Mouse (Mus musculus): ENCODE data around the gene Prr7. TPM values are rescaled to one million over a fixed set of nuclear protein-coding genes. Genes with fewer than 3 reads are reported as not detected.
A peak's percentile ranks its signal among the peaks of the same experiment; 100 is the strongest.

Prr7 gene
- polyA plus RNA-seq, 1 experiment from 2014 or later = 0.70 TPM

DNA sequence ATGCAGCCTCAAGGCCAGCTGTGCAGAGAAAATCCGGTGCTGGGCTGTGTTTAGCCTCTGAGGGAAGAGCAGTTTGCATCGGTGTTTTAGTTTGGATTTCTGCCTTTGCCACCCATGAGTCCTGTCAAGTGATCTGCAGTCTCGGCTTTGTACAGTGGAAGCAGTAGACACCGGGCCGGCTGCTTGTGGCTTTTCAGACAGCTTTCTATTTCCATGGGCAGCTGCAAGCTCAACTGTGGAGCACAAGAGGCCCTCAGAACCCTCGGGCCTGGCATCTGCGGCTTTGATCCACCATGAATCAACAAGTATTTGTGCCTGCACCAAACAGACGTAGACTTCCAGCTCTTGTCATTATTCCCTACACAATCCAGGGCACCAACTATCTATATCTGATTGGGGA, 38.3 kb downstream of the Prr7 start:
- H3K4me1 ChIP-seq = no peaks in the 10 kb centered on the region
- H3K4me2 ChIP-seq = no peak overlapping the region
- no peak for ATAC-seq (replicated peaks; ENCODE audit: low FRiP score)
- H3K9me3 ChIP-seq (replicated peaks) = no peaks in the 10 kb centered on the region
- H3K4me3 ChIP-seq (replicated peaks) = no peak overlapping the region
- no peaks in the 10 kb centered on the region for H3K27me3 ChIP-seq
- no peak overlapping the region for H3K27ac ChIP-seq
- H3K36me3 ChIP-seq = peaks cover 98% of the 10 kb centered on the region
- no peak overlapping the region for H3K9ac ChIP-seq
- WGBS = 93% methylated on average over 8 of the region's 8 CpGs

- no peaks in the 10 kb centered on the region for H3K27me3 ChIP-seq
- peaks cover 100% of the 10 kb centered on the region for H3K36me3 ChIP-seq
- H3K4me1 ChIP-seq = no peaks in the 10 kb centered on the region
- H3K9ac ChIP-seq = no peak overlapping the region
- H3K27ac ChIP-seq = no peak overlapping the region
- 83% methylated on average over 5 of the region's 5 CpGs for WGBS
- H3K9me3 ChIP-seq (replicated peaks) = no peaks in the 10 kb centered on the region
- no peak overlapping the region for H3K4me2 ChIP-seq
- no peak overlapping the region for H3K4me3 ChIP-seq (replicated peaks)
- no peak for ATAC-seq (replicated peaks; ENCODE audit: low FRiP score)
These were observed 40.3 kb downstream of the Prr7 start for GRCm38 (mm10) chr13:55504390-55504789.

DNA sequence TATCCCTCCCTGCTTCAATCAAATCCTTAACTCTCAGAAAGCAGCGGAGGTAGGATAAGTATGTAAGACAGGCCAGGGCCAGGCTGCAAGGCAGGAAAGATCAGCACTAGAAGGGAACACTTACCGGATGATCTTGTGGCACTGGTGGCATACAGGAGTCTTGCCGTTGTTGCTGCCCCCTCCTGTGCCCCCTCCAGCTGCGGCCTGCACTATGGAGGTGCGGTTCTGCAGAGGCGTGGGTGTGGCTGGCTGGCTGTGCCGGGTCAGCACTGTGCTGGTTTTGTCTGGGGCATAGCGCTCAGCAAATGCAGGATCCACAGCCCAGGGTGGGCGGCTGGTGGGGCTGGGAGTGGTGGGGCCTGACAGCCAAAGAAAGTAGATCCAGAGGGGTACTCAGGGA, 41.7 kb downstream of the Prr7 start:
- Histone ChIP-seq H3K4me1 (peaks cover 13% of the 10 kb centered on the region), H3K36me3 (peaks cover 97% of the 10 kb centered on the region), H3K9me3 (replicated peaks) (no peaks in the 10 kb centered on the region), H3K9ac (no peak overlapping the region), H3K4me2 (no peak overlapping the region), H3K27ac (no peak overlapping the region), H3K27me3 (no peaks in the 10 kb centered on the region), H3K4me3 (replicated peaks) (no peak overlapping the region)
- ATAC-seq (replicated peaks; ENCODE audit: low FRiP score) = no peak
- 91% methylated on average over 9 of the region's 9 CpGs for WGBS

DNA sequence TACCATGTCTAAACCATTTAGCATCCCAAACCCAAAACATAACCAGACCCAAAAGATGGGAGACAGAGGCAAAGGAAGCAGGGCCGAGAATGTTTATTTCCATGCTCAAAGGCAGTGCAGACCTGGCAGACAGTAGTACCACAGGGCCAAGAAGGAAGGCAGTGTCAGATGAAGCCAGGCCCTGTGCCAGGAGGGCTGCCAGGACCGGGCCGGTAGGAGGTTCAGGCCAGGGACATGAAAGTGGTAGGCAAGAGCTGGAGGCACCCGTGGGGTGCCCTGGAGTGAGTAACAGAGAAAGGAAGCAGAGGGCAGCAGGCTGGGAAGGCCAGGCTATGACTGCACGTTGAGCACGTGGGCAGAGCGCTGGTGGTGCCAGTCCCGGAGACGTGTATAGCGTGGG, 42.6 kb downstream of the Prr7 start:
- H3K27ac ChIP-seq = no peak overlapping the region
- no peak overlapping the region for H3K4me2 ChIP-seq
- H3K36me3 ChIP-seq = peaks cover 88% of the 10 kb centered on the region
- H3K27me3 ChIP-seq = no peaks in the 10 kb centered on the region
- no peak overlapping the region for H3K4me3 ChIP-seq (replicated peaks)
- no peaks in the 10 kb centered on the region for H3K9me3 ChIP-seq (replicated peaks)
- WGBS = 94% methylated on average over 10 of the region's 10 CpGs
- H3K4me1 ChIP-seq = peaks cover 21% of the 10 kb centered on the region
- H3K9ac ChIP-seq = no peak overlapping the region
- ATAC-seq (replicated peaks; ENCODE audit: low FRiP score) = no peak

DNA sequence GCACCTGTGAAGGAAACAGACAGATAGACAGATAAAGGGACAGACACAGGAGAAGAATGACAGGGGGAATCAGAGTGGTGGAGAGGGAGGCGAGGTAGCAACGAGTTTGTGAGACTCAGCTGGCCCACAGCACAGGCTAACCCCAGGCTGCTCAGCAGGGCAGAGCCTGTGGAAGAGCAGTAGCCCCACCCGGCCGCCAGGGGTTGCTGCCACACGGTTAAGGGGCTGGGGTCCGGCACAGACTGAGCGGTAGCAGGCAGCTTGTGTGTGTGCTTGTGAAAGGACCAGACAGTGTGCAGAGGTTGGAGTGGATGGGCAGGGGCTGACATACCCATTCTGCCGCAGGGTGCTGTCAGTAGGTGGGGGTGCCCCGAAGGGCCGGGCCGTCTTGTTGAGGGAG, 43.8 kb downstream of the Prr7 start:
- H3K4me2 ChIP-seq = no peak overlapping the region
- H3K27ac ChIP-seq = no peak overlapping the region
- H3K9ac ChIP-seq = no peak overlapping the region
- H3K4me3 ChIP-seq (replicated peaks) = no peak overlapping the region
- H3K36me3 ChIP-seq = peaks cover 76% of the 10 kb centered on the region
- 71% methylated on average over 11 of the region's 11 CpGs for WGBS
- no peaks in the 10 kb centered on the region for H3K27me3 ChIP-seq
- no peak for ATAC-seq (replicated peaks; ENCODE audit: low FRiP score)
- H3K9me3 ChIP-seq (replicated peaks) = no peaks in the 10 kb centered on the region
- peaks cover 31% of the 10 kb centered on the region for H3K4me1 ChIP-seq

DNA sequence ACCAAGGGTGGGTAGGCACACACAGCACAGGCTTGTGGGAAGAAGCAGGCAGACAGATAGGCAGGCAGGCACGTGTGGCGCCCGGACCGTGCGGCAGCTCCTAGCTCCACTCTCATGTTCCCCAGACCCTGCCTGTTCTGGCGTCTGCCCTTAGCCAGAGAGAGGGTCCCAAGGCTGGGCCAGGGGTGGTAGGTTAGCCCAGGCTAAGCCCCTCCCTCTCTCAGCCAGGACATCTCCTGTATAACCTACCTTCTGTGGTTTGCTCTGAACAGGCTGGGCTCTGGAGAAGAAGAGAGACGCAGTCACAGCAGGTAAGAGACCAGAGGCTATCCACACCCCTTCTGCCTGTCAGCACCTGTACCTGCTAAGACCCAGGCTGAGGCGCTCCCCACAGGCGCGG, 44.5 kb downstream of the Prr7 start:
- Histone ChIP-seq H3K4me3 (replicated peaks) (no peak overlapping the region), H3K27me3 (no peaks in the 10 kb centered on the region), H3K9ac (no peak overlapping the region), H3K27ac (no peak overlapping the region), H3K4me1 (peaks cover 33% of the 10 kb centered on the region), H3K9me3 (replicated peaks) (no peaks in the 10 kb centered on the region), H3K36me3 (peaks cover 70% of the 10 kb centered on the region), H3K4me2 (no peak overlapping the region)
- ATAC-seq (replicated peaks; ENCODE audit: low FRiP score) = no peak
- WGBS = 95% methylated on average over 10 of the region's 10 CpGs

DNA sequence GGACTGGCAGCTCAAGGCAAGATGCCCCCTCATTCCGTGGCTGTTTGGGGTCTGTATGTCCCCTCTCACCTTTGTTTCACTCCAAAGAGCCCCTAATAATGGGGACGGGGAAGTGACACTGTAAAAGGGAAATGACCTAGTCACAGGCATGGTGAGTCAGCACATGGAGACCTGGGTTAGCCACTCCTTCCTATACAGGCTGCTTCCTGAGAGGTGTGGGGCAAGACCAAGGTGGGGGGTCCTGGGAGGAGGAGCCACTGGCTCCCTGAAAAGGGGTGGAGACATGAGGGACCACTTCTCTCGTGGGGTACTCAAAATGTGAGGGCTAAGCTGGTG, 46.2 kb downstream of the Prr7 start:
- Histone ChIP-seq H3K9ac (no peak overlapping the region), H3K36me3 (peaks cover 52% of the 10 kb centered on the region), H3K27ac (peak overlapping the region; percentile 94), H3K4me1 (peaks cover 37% of the 10 kb centered on the region), H3K4me2 (peak overlapping the region; percentile 89), H3K9me3 (replicated peaks) (no peaks in the 10 kb centered on the region), H3K27me3 (peaks cover 6% of the 10 kb centered on the region; the same call in 1 of the 2 replicates), H3K4me3 (replicated peaks) (peak overlapping the region; percentile 89; the same call in 1 of the 2 replicates)
- ATAC-seq (replicated peaks; ENCODE audit: low FRiP score) = no peak
- WGBS = 26% methylated on average over 3 of the region's 3 CpGs

DNA sequence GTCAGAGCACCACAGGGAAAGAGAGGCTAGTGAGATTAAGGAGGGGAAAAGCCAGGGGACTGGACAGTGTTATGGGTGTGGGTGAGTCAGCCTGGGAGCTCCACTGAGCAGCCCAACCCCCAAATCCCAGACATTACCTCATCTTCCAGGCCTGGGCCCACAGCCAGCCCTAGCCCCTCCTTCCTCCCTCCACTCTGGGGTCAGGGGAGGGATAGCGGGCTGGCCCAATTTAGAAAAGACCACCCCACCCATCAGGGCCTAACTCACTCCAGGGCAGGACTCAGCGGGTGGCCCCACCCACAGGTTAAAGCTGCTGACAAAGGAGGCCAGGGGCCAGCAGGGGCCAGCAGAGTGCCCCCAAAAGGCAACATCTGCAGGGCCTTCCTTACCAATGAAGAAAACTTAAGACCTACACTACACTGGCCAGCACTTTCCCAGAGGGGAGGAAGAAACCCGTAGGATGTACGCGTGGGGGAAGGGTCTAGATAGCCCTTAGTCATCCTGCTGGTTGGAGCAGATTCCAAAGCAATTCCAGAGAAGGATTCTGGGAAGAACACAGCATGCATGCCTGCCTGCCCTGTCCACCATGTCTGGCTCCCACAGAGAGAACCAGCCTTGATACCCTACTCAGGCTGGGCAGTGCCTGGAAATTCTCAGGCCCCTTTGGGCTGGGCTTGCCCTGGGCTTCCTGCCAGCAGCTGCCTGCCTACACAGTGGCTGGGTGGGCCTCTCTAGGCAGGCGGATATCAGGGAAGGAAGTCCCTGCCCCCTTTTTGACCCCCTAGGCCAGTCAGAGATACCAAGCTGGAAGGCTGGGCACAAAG, 46.8 kb downstream of the Prr7 start:
- H3K4me2 ChIP-seq = peak overlapping the region; percentile 89
- H3K9ac ChIP-seq = no peak overlapping the region
- H3K4me1 ChIP-seq = peaks cover 37% of the 10 kb centered on the region
- no peaks in the 10 kb centered on the region for H3K9me3 ChIP-seq (replicated peaks)
- peak; percentile 82 for ATAC-seq (replicated peaks; ENCODE audit: low FRiP score)
- peak overlapping the region; percentile 94 for H3K27ac ChIP-seq
- WGBS = 14% methylated on average over 6 of the region's 6 CpGs
- H3K36me3 ChIP-seq = peaks cover 46% of the 10 kb centered on the region
- H3K27me3 ChIP-seq = peaks cover 8% of the 10 kb centered on the region; the same call in 1 of the 2 replicates
- H3K4me3 ChIP-seq (replicated peaks) = peak overlapping the region; percentile 89

DNA sequence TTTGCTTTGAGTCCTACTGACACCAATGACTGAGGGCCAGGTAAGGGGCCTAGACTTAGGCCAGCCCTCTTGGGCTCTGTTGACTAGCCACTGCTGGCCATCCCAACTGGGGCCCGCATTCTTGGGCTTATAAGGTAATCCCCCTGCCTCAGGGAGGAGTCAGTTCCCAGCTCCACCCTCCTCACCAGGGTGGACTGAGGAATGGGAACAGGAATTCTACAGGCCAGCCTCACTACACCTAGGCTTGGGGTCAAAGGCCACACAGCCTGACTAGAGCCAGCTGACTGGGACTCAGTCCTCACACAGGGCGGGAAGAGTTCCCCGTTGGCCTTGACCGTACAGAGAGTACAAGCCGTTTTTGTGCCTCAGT, 47.4 kb downstream of the Prr7 start:
- Histone ChIP-seq H3K27ac (peak overlapping the region; percentile 94), H3K9ac (no peak overlapping the region), H3K4me1 (peaks cover 37% of the 10 kb centered on the region), H3K9me3 (replicated peaks) (no peaks in the 10 kb centered on the region), H3K27me3 (peaks cover 8% of the 10 kb centered on the region; the same call in 1 of the 2 replicates), H3K36me3 (peaks cover 40% of the 10 kb centered on the region), H3K4me3 (replicated peaks) (peak overlapping the region; percentile 89), H3K4me2 (peak overlapping the region; percentile 89)
- no peak for ATAC-seq (replicated peaks; ENCODE audit: low FRiP score)
- WGBS = 35% methylated on average over 5 of the region's 5 CpGs

DNA sequence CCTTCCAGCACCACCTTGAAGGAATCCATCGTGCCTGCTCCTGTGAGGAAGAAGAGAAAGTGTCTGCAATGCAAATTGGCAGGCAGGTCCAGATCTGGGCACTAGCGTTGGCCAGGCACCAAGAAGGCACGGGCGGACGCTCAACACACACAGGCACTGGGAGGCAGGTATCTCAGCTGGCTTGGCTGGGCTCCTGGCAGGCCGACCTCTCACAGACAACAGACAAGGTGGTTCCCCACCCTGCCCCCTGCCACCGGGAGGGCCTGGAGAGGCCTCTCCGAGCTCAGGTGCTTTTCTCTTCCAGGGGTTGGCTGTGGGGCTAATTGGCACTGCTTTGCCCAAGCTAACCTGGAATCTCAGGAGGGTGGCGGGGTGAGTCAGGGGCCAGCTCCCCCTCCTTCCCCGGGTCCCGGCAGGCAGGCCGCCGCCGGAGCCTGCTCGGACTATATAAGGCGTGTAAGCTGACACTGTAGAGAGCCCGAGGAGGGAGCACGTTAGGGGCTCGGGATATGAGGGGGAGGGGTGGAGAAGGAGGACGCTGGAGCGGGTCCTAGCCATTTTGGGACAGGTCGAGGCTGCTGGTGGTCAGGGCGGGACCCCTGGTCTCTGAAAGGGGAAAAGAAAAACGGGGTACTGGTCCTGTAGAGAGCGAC, 48.4 kb downstream of the Prr7 start:
- H3K4me2 ChIP-seq = peak overlapping the region; percentile 89
- no peaks in the 10 kb centered on the region for H3K9me3 ChIP-seq (replicated peaks)
- H3K4me1 ChIP-seq = peaks cover 37% of the 10 kb centered on the region
- peak; percentile 69 for ATAC-seq (replicated peaks; ENCODE audit: low FRiP score)
- 2% methylated on average over 25 of the region's 25 CpGs for WGBS
- peaks cover 30% of the 10 kb centered on the region for H3K36me3 ChIP-seq
- peak overlapping the region; percentile 94 for H3K27ac ChIP-seq
- peaks cover 8% of the 10 kb centered on the region; the same call in 1 of the 2 replicates for H3K27me3 ChIP-seq
- peak overlapping the region; percentile 89 for H3K4me3 ChIP-seq (replicated peaks)
- peak overlapping the region; percentile 82 for H3K9ac ChIP-seq

GRCm38 (mm10) chr13:55513111-55513748, 49.2 kb downstream of the Prr7 start, which contains the start of gene Pdlim7:
Gene Pdlim7, minus strand, starts transcription at chr13:55513676.
- peak; percentile 73 for ATAC-seq (replicated peaks; ENCODE audit: low FRiP score)
- Histone ChIP-seq H3K36me3 (peaks cover 23% of the 10 kb centered on the region), H3K4me2 (peak within 1 kb of the TSS; percentile 89), H3K4me3 (replicated peaks) (peak within 1 kb of the TSS; percentile 89), H3K27me3 (peaks cover 8% of the 10 kb centered on the region; the same call in 1 of the 2 replicates), H3K27ac (peak within 1 kb of the TSS; percentile 94), H3K9ac (peak within 1 kb of the TSS; percentile 82), H3K9me3 (replicated peaks) (no peaks in the 10 kb centered on the region), H3K4me1 (peaks cover 37% of the 10 kb centered on the region)
- under 1% methylated on average over 55 of the region's 55 CpGs for WGBS

DNA sequence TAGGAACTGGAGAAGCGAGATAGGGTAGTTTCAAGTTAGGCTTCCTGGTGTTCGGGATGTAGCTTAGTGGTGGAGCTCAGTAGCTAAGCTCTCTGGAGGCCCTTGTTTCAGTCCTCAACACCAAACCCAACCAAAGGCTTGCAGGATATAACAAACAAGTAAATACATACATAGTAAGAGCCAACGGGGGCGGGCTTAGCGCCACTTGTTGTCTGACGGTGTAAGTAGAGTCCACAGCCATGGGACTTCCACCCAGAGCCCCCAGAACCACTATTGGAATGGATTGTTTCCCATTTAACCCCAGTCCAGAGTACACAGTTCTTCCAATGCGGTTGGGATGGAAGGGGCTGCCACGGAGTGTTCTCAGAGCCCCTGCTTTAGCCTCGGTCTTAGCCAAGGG, 49.8 kb downstream of the Prr7 start:
- WGBS = 37% methylated on average over 9 of the region's 9 CpGs
- peak overlapping the region; percentile 82; the same call in 1 of the 2 replicates for H3K9ac ChIP-seq
- peaks cover 8% of the 10 kb centered on the region; the same call in 1 of the 2 replicates for H3K27me3 ChIP-seq
- no peak overlapping the region for H3K27ac ChIP-seq
- ATAC-seq (replicated peaks; ENCODE audit: low FRiP score) = no peak
- peak overlapping the region; percentile 89 for H3K4me2 ChIP-seq
- H3K9me3 ChIP-seq (replicated peaks) = no peaks in the 10 kb centered on the region
- H3K4me1 ChIP-seq = peaks cover 37% of the 10 kb centered on the region
- H3K4me3 ChIP-seq (replicated peaks) = peak overlapping the region; percentile 89
- peaks cover 17% of the 10 kb centered on the region for H3K36me3 ChIP-seq

Measured in kidney, embryonic 15.5 days (tissue).